Mouse (Mus musculus): Measurements from ENCODE around the gene Coro1b. TPM values are rescaled to one million over a fixed set of nuclear protein-coding genes. Genes with fewer than 3 reads are reported as not detected.
A peak's percentile ranks its signal among the peaks of the same experiment; 100 is the strongest.
"Not testable (repeated sequence)": the region's sequence is repeated elsewhere in the genome, so short reads cannot be mapped to it uniquely, and the experiment has no call there.

Gene Coro1b
- polyA plus RNA-seq, 2 experiments = 148 to 261 TPM

DNA sequence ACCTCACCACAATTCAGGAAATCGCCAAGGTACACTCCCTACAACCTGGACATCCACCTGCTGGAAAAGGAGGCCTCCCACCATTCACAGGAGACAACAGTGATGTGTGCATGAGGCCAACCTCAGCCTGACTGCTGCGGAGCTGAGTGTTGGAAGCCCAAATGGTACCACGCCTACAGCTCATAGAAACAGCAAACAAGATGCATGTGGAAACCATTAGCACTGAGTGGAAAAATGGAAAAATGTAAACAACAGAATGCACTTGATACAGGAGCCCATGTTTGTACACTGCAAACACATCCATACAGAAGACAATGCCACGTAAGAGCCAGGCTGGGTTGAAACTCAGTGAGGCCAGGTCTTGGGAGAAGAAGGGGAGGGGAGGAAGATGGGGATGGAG is 24.0 kb upstream of the Coro1b start:
- no peak overlapping the region; the same call in 1 of the 2 replicates for H3K9ac ChIP-seq (ENCODE audit: low read depth, low read length, severe bottlenecking)
- 68% methylated on average over 4 of the region's 4 CpGs for WGBS
- DNase-seq (ENCODE audit: low spot score) (no peak), ATAC-seq (ENCODE audit: low FRiP score, low read depth) (no peak)
- H3K36me3 ChIP-seq (ENCODE audit: control insufficient read depth, insufficient read depth, low read length) = peaks cover 26% of the 10 kb centered on the region
- no peak overlapping the region for H3K4me2 ChIP-seq (replicated peaks; ENCODE audit: low read depth, low read length, severe bottlenecking)
- peaks cover 17% of the 10 kb centered on the region for H3K4me1 ChIP-seq (ENCODE audit: control insufficient read depth, insufficient read depth, low read length)
- no peaks in the 10 kb centered on the region for H3K9me3 ChIP-seq (ENCODE audit: control insufficient read depth, low read length)
- TF ChIP-seq POLR2A (IDR thresholded peaks at IDR 0.05; ENCODE audit: borderline replicate concordance, extremely low read depth, insufficient read depth, insufficient read length) = no peak
- no peaks in the 10 kb centered on the region for H3K27me3 ChIP-seq (ENCODE audit: control insufficient read depth, insufficient read depth, low read length)
- H3K4me3 ChIP-seq (replicated peaks; ENCODE audit: low read length) = no peak overlapping the region
- H3K27ac ChIP-seq (replicated peaks; ENCODE audit: low read depth, low read length) = no peak overlapping the region

- H3K9ac ChIP-seq (ENCODE audit: low read depth, low read length, severe bottlenecking) = peak overlapping the region; percentile 84
- 8% methylated on average over 3 of the region's 4 CpGs for WGBS
Observed at GRCm38 (mm10) chr19:4125268-4125667, 23.2 kb upstream of the Coro1b start.

DNA sequence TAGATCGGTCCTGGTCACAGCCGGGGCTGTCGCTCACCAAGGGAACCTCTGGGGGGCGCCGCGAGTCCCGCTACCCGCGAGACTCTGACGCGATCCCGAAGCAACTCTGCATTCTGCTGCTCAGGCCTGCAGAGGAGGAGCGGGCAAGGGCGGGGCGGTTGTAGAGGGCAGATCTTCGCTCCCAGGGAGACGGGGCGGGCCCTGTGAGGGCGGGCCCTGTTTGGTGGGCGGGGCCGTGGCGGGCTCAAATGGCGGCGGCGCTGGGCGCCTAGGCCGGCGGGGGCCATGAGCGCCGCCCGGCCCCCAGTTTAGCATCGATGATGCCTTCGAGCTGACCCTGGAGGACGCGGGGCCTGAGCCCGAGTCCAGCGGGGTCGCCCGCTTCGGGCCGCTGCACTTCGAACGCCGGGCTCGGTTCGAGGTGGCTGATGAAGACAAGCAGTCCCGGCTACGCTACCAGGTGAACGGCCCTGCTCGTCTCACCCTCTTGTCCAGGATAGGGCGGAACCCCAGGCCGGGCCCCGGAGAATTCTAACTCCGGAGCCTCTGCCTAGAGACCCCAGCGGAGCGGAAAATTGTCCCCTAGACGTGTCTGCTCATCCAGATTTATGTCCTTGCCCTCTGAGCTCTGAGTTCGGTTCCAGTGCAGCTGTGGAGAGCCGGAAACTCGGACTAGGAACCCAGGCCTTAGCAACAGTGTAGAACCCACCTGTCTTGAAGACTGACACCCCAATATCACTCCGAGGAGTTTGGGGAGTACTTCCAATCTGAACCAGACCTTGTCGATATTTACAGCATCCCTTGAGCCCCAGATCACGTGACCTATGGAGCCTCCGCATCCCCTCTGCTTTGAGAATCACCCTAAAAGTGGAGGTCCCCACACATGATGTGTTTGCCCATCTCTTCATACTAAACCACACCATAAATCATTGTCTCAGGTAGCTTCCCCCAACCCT is 22.4 kb upstream of the Coro1b start, which contains the start of gene Aip:
Gene Aip (minus strand): TSS at position 118 of the 956 bp plus-strand sequence.
- H3K4me1 ChIP-seq (ENCODE audit: control insufficient read depth, insufficient read depth, low read length) = peaks cover 8% of the 10 kb centered on the region
- H3K4me2 ChIP-seq (replicated peaks; ENCODE audit: low read depth, low read length, severe bottlenecking) = peak within 1 kb of the TSS; percentile 75
- DNase-seq (ENCODE audit: low spot score) (peak; percentile 99), ATAC-seq (ENCODE audit: low FRiP score, low read depth) (peak; percentile 93)
- no peaks in the 10 kb centered on the region for H3K9me3 ChIP-seq (ENCODE audit: control insufficient read depth, low read length)
- peak within 1 kb of the TSS; percentile 86 for H3K4me3 ChIP-seq (replicated peaks; ENCODE audit: low read length)
- H3K9ac ChIP-seq (ENCODE audit: low read depth, low read length, severe bottlenecking) = peak within 1 kb of the TSS; percentile 84
- H3K27ac ChIP-seq (replicated peaks; ENCODE audit: low read depth, low read length) = 0 out of 2 replicates have a peak within 1 kb of the TSS, but pooled peaks have one; percentile 40
- peaks cover 39% of the 10 kb centered on the region for H3K36me3 ChIP-seq (ENCODE audit: control insufficient read depth, insufficient read depth, low read length)
- peak; percentile 74; the same call in 1 of the 2 replicates for TF ChIP-seq POLR2A (IDR thresholded peaks at IDR 0.05; ENCODE audit: borderline replicate concordance, extremely low read depth, insufficient read depth, insufficient read length)
- WGBS = 1% methylated on average over 55 of the region's 64 CpGs
- no peaks in the 10 kb centered on the region for H3K27me3 ChIP-seq (ENCODE audit: control insufficient read depth, insufficient read depth, low read length)

More at GRCm38 (mm10) chr19:4125268-4125667, 23.2 kb upstream of the Coro1b start:
- DNase-seq (ENCODE audit: low spot score) (peak; percentile 26), ATAC-seq (ENCODE audit: low FRiP score, low read depth) (peak; percentile 8)
- Histone ChIP-seq H3K27ac (replicated peaks; ENCODE audit: low read depth, low read length) (0 out of 2 replicates have a peak overlapping the region, but pooled peaks have one; percentile 40), H3K4me3 (replicated peaks; ENCODE audit: low read length) (peak overlapping the region; percentile 86), H3K4me1 (ENCODE audit: control insufficient read depth, insufficient read depth, low read length) (peaks cover 15% of the 10 kb centered on the region), H3K36me3 (ENCODE audit: control insufficient read depth, insufficient read depth, low read length) (peaks cover 34% of the 10 kb centered on the region), H3K4me2 (replicated peaks; ENCODE audit: low read depth, low read length, severe bottlenecking) (peak overlapping the region; percentile 52)
- not testable (repeated sequence) for H3K27me3 ChIP-seq (ENCODE audit: control insufficient read depth, insufficient read depth, low read length); H3K9me3 ChIP-seq (ENCODE audit: control insufficient read depth, low read length)

DNA sequence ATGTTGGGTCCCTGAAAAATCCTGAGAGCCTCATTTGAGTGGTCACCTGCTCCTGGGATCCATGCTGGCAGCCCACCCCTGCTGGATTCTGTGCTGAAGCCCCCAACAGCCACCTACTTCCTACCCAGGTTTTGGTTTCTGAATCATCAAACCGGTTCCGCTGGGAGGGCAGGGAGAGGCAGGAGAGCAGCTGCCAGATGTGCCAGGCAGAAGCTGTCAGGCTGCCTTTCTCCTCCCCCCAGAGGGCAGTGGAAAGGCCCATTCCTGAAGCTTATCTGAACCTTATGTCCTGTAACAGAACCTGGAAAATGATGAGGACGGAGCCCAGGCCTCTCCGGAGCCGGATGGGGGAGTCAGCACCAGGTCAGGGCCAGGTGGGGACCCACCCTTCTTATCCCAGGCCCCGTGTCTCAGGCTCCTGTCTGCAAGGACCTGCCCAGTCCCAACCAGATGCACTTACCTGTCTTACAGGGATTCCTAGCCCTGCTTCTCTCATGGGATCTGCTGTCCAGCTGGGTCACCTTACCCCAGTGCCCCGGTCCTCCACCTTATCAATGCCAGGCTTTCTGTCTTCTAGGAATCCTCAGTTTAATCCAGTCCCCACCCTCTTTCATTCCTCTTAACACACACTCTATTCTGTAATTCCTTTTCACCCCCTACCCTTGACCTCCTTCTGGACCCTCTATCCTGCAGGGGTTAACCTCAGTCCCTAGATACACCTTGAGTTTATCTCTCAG is 21.5 kb upstream of the Coro1b start:
- Histone ChIP-seq H3K4me3 (replicated peaks; ENCODE audit: low read length) (peak overlapping the region; percentile 86), H3K9ac (ENCODE audit: low read depth, low read length, severe bottlenecking) (peak overlapping the region; percentile 84), H3K4me2 (replicated peaks; ENCODE audit: low read depth, low read length, severe bottlenecking) (peak overlapping the region; percentile 75), H3K27me3 (ENCODE audit: control insufficient read depth, insufficient read depth, low read length) (no peaks in the 10 kb centered on the region), H3K4me1 (ENCODE audit: control insufficient read depth, insufficient read depth, low read length) (peaks cover 8% of the 10 kb centered on the region), H3K27ac (replicated peaks; ENCODE audit: low read depth, low read length) (0 out of 2 replicates have a peak overlapping the region, but pooled peaks have one; percentile 14), H3K36me3 (ENCODE audit: control insufficient read depth, insufficient read depth, low read length) (peaks cover 48% of the 10 kb centered on the region), H3K9me3 (ENCODE audit: control insufficient read depth, low read length) (no peaks in the 10 kb centered on the region)
- TF ChIP-seq POLR2A (IDR thresholded peaks at IDR 0.05; ENCODE audit: borderline replicate concordance, extremely low read depth, insufficient read depth, insufficient read length) = no peak
- ATAC-seq (ENCODE audit: low FRiP score, low read depth) (no peak), DNase-seq (ENCODE audit: low spot score) (peak; percentile 20)
- 51% methylated on average over 7 of the region's 7 CpGs for WGBS

- H3K9ac ChIP-seq (ENCODE audit: low read depth, low read length, severe bottlenecking) = no peak overlapping the region
- no peak for TF ChIP-seq POLR2A (IDR thresholded peaks at IDR 0.05; ENCODE audit: borderline replicate concordance, extremely low read depth, insufficient read depth, insufficient read length)
- no peak overlapping the region for H3K4me2 ChIP-seq (replicated peaks; ENCODE audit: low read depth, low read length, severe bottlenecking)
- no peak for DNase-seq (ENCODE audit: low spot score)
- H3K36me3 ChIP-seq (ENCODE audit: control insufficient read depth, insufficient read depth, low read length) = peaks cover 62% of the 10 kb centered on the region
- H3K4me3 ChIP-seq (replicated peaks; ENCODE audit: low read length) = no peak overlapping the region
- no peak overlapping the region for H3K27ac ChIP-seq (replicated peaks; ENCODE audit: low read depth, low read length)
- no peak for ATAC-seq (ENCODE audit: low FRiP score, low read depth)
- peaks cover 8% of the 10 kb centered on the region for H3K4me1 ChIP-seq (ENCODE audit: control insufficient read depth, insufficient read depth, low read length)
- H3K27me3 ChIP-seq (ENCODE audit: control insufficient read depth, insufficient read depth, low read length) = no peaks in the 10 kb centered on the region
- WGBS = 94% methylated on average over 7 of the region's 7 CpGs
- no peaks in the 10 kb centered on the region for H3K9me3 ChIP-seq (ENCODE audit: control insufficient read depth, low read length)
Observed at GRCm38 (mm10) chr19:4129462-4129861, 19.0 kb upstream of the Coro1b start.
